Mouse (Mus musculus) midbrain, embryonic 16.5 days (tissue): ENCODE results near the gene Gm14632. TPM values are rescaled to one million over a fixed set of nuclear protein-coding genes. Genes with fewer than 3 reads are reported as not detected.
"Not testable (repeated sequence)": the region's sequence is repeated elsewhere in the genome, so short reads cannot be mapped to it uniquely, and the experiment has no call there.

Experiments
- ATAC-seq: fragments of 200-750 bp; cut with Nextera tagmentation; 2 replicates; pipeline ENCODE4 v1.8.0; 2017; ENCODE audit warnings: moderate TSS enrichment
- H3K27ac ChIP-seq: fragments of 300-500 bp; sonication (generic); 2 replicates; pipeline ENCODE4 v1.5.1; 2014; ENCODE audit warnings: mild to moderate bottlenecking, low read length, mixed read lengths
- H3K27me3 ChIP-seq: fragments of 300-500 bp; sonication (generic); 2 replicates; pipeline ENCODE4 v1.6.1; 2014; ENCODE audit warnings: low read depth, low read length, mixed read lengths; ENCODE audit not compliant: control insufficient read depth, insufficient read depth
- H3K36me3 ChIP-seq: fragments of 300-500 bp; sonication (generic); 2 replicates; pipeline ENCODE4 v1.6.1; 2014; ENCODE audit warnings: mild to moderate bottlenecking, low read length, moderate library complexity, mixed read lengths; ENCODE audit not compliant: control insufficient read depth, insufficient read depth
- H3K4me1 ChIP-seq: fragments of 300-500 bp; sonication (generic); 2 replicates; pipeline ENCODE4 v1.6.1; 2014; ENCODE audit warnings: mild to moderate bottlenecking, low read length, mixed read lengths; ENCODE audit not compliant: control insufficient read depth, insufficient read depth
- H3K4me2 ChIP-seq: fragments of 300-500 bp; sonication (generic); 2 replicates; pipeline ENCODE4 v1.6.1; 2014; ENCODE audit warnings: mild to moderate bottlenecking, low read length, mixed read lengths
- H3K4me3 ChIP-seq: fragments of 300-500 bp; sonication (generic); 2 replicates; pipeline ENCODE4 v1.5.1; 2014; ENCODE audit warnings: low read depth, mild to moderate bottlenecking, low read length, moderate library complexity, mixed read lengths
- H3K9ac ChIP-seq: fragments of 300-500 bp; sonication (generic); 2 replicates; pipeline ENCODE4 v1.6.1; 2014; ENCODE audit warnings: low read depth, low read length, mixed read lengths
- H3K9me3 ChIP-seq: fragments of 300-500 bp; sonication (generic); replicated peaks from 2 replicates; pipeline ENCODE4 v1.6.1; 2014; ENCODE audit warnings: mild to moderate bottlenecking, low read length, mixed read lengths; ENCODE audit not compliant: control insufficient read depth, poor library complexity, severe bottlenecking
- WGBS: fragments of 180-500 bp; shearing (Covaris S2); extraction: QIAGEN DNeasy Blood & Tissue Kit; methylation state at CpG from one replicate; pipeline ENCODE4 v1.1.7; 2014; 5-methylcytosine and 5-hydroxymethylcytosine counted together
- polyA plus RNA-seq: library from polyadenylated mRNA; unstranded; fragments of >200 nt; fragmentation: Nextera tagmentation; extraction: Ambion mirVana; gene quantifications from 2 replicates; pipeline ENCODE4 v1.2.1, GENCODE M21; 2015

Gene Gm14632
- not detected in 2 replicates for polyA plus RNA-seq

DNA sequence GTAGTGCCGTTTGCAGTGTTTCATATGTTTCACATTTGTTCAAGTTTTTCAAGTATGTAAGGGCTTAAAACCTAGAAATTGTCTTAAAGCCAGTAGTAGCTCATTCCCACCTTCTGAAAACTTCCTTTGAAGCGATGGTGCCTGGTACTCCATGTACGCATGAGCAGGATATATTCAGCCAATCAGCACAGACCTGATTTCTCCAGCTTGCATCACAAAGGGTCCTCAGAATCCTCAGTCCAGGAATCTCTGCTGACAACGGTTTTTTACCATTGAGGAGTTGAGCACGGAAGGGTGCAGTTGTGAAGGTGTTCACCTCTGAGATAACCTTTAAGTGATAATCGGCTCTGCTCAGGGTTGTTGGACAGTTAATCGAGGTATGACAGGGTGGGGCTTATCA is at the start of gene Gm14632:
TSS of gene Gm14632 (plus strand) at position 301 of the 400 bp plus-strand sequence.
- H3K9ac ChIP-seq, H3K36me3 ChIP-seq, H3K9me3 ChIP-seq, H3K4me3 ChIP-seq, H3K27me3 ChIP-seq, H3K4me2 ChIP-seq, H3K27ac ChIP-seq, H3K4me1 ChIP-seq, ATAC-seq: not testable (repeated sequence)
- WGBS: 88% methylated on average over 4 of the region's 7 CpGs
